Mouse (Mus musculus): ENCODE measurements around the gene R3hdm2.

Gene R3hdm2

GRCm38 (mm10) chr10:127380251-127380691, at the start of gene R3hdm2:
R3hdm2 (plus strand) TSS chr10:127380327.
- DNase-seq, result peak; percentile 98

GRCm38 (mm10) chr10:127332211-127332874, 47.8 kb upstream of the R3hdm2 start:
- peak; percentile 58 for DNase-seq

GRCm38 (mm10) chr10:127333152-127333551, 47.0 kb upstream of the R3hdm2 start:
- DNase-seq, result peak; percentile 20

- no peak for DNase-seq
These were observed 44.9 kb upstream of the R3hdm2 start for GRCm38 (mm10) chr10:127335271-127335670.

GRCm38 (mm10) chr10:127336952-127337351, 43.2 kb upstream of the R3hdm2 start:
- no peak for DNase-seq

GRCm38 (mm10) chr10:127337536-127338099, 42.5 kb upstream of the R3hdm2 start:
- DNase-seq, result no peak

GRCm38 (mm10) chr10:127338930-127339682, 41.0 kb upstream of the R3hdm2 start:
- peak; percentile 93 for DNase-seq

GRCm38 (mm10) chr10:127339683-127340576, 40.2 kb upstream of the R3hdm2 start:
- peak; percentile 91 for DNase-seq

GRCm38 (mm10) chr10:127340577-127341359, 39.4 kb upstream of the R3hdm2 start:
- DNase-seq, result peak; percentile 83

- peak; percentile 65 for DNase-seq
These were observed 38.8 kb upstream of the R3hdm2 start for GRCm38 (mm10) chr10:127341360-127341690.

- DNase-seq, result peak; percentile 91
These were observed 38.1 kb upstream of the R3hdm2 start, which contains the start of gene Gli1 for GRCm38 (mm10) chr10:127341891-127342639. Gli1 (minus strand) TSS chr10:127341974.

- no peak for DNase-seq
These were observed 37.1 kb upstream of the R3hdm2 start for GRCm38 (mm10) chr10:127343029-127343428.

GRCm38 (mm10) chr10:127346173-127346572, 34.0 kb upstream of the R3hdm2 start:
- no peak for DNase-seq

- no peak for DNase-seq
These were observed 31.2 kb upstream of the R3hdm2 start for GRCm38 (mm10) chr10:127348957-127349356.

GRCm38 (mm10) chr10:127349810-127350209, 30.3 kb upstream of the R3hdm2 start:
- DNase-seq, result no peak

- peak; percentile 86 for DNase-seq
These were observed 29.4 kb upstream of the R3hdm2 start for GRCm38 (mm10) chr10:127350594-127351284.

GRCm38 (mm10) chr10:127351285-127351595, 28.9 kb upstream of the R3hdm2 start:
- DNase-seq, result no peak

- no peak for DNase-seq
These were observed 28.4 kb upstream of the R3hdm2 start for GRCm38 (mm10) chr10:127351719-127352118.

- DNase-seq, result no peak
These were observed 27.9 kb upstream of the R3hdm2 start for GRCm38 (mm10) chr10:127352187-127352586.

GRCm38 (mm10) chr10:127352766-127353165, 27.4 kb upstream of the R3hdm2 start:
- DNase-seq, result no peak

Measured in embryo, embryonic 11 days (tissue).